Mouse (Mus musculus): Measurements from ENCODE around the gene Rbbp8nl. TPM values are rescaled to one million over a fixed set of nuclear protein-coding genes. Genes with fewer than 3 reads are reported as not detected.

The Rbbp8nl gene
- polyA plus RNA-seq, 1 experiment from 2014 or later, result 3.7 TPM

- Histone ChIP-seq H3K4me3 (replicated peaks; ENCODE audit: low read length) (no peak overlapping the region), H3K9me3 (replicated peaks; ENCODE audit: control insufficient read depth, low read length) (no peaks in the 10 kb centered on the region), H3K27me3 (ENCODE audit: control insufficient read depth, insufficient read depth, low read length) (no peaks in the 10 kb centered on the region), H3K27ac (ENCODE audit: low read length) (no peak overlapping the region), H3K9ac (ENCODE audit: low read length) (no peak overlapping the region), H3K4me1 (ENCODE audit: control insufficient read depth, insufficient read depth, low read length) (no peaks in the 10 kb centered on the region), H3K4me2 (ENCODE audit: low read depth, low read length) (no peak overlapping the region), H3K36me3 (ENCODE audit: control insufficient read depth, insufficient read depth, low read length) (no peaks in the 10 kb centered on the region)
- WGBS, result 69% methylated on average over 4 of the region's 4 CpGs
- no peak for ATAC-seq (ENCODE audit: insufficient read depth, low FRiP score)
Measured at GRCm38 (mm10) chr2:180311147-180311546, 21.5 kb upstream of the Rbbp8nl start.

DNA sequence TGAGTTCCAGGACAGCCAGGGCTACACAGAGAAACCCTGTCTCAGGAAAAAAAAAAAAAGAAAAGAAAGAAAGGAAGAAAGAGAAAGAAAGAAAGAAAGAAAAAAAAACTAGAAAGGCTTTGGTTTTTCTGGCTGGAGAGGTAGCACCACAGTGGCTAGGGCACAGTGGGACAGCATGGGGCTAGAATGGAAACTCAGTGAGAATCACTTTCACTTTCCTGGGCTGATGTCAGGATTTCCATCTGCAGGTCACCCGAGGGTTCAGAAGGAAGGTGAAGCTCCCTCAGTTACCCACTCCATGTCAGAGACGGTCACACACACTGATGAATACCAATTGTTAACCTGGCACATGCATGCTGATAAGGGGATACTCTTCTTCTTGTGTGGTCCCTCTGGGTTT lies 18.0 kb upstream of the Rbbp8nl start:
- no peaks in the 10 kb centered on the region for H3K36me3 ChIP-seq (ENCODE audit: control insufficient read depth, insufficient read depth, low read length)
- no peak overlapping the region for H3K27ac ChIP-seq (ENCODE audit: low read length)
- H3K9ac ChIP-seq (ENCODE audit: low read length), result no peak overlapping the region
- ATAC-seq (ENCODE audit: insufficient read depth, low FRiP score), result no peak
- H3K4me3 ChIP-seq (replicated peaks; ENCODE audit: low read length), result no peak overlapping the region
- 53% methylated on average over 2 of the region's 2 CpGs for WGBS
- H3K27me3 ChIP-seq (ENCODE audit: control insufficient read depth, insufficient read depth, low read length), result no peaks in the 10 kb centered on the region
- no peaks in the 10 kb centered on the region for H3K4me1 ChIP-seq (ENCODE audit: control insufficient read depth, insufficient read depth, low read length)
- no peak overlapping the region for H3K4me2 ChIP-seq (ENCODE audit: low read depth, low read length)
- no peaks in the 10 kb centered on the region for H3K9me3 ChIP-seq (replicated peaks; ENCODE audit: control insufficient read depth, low read length)

GRCm38 (mm10) chr2:180306423-180307168 lies 16.9 kb upstream of the Rbbp8nl start:
- Histone ChIP-seq H3K4me3 (replicated peaks; ENCODE audit: low read length) (no peak overlapping the region), H3K27me3 (ENCODE audit: control insufficient read depth, insufficient read depth, low read length) (no peaks in the 10 kb centered on the region), H3K9ac (ENCODE audit: low read length) (no peak overlapping the region), H3K4me2 (ENCODE audit: low read depth, low read length) (no peak overlapping the region), H3K4me1 (ENCODE audit: control insufficient read depth, insufficient read depth, low read length) (no peaks in the 10 kb centered on the region), H3K36me3 (ENCODE audit: control insufficient read depth, insufficient read depth, low read length) (no peaks in the 10 kb centered on the region), H3K27ac (ENCODE audit: low read length) (peak overlapping the region; percentile 39; the same call in 1 of the 2 replicates), H3K9me3 (replicated peaks; ENCODE audit: control insufficient read depth, low read length) (no peaks in the 10 kb centered on the region)
- WGBS, result 44% methylated on average over 8 of the region's 8 CpGs
- ATAC-seq (ENCODE audit: insufficient read depth, low FRiP score), result peak; percentile 77; the same call in 1 of the 2 replicates

- Histone ChIP-seq H3K4me1 (ENCODE audit: control insufficient read depth, insufficient read depth, low read length) (no peaks in the 10 kb centered on the region), H3K27me3 (ENCODE audit: control insufficient read depth, insufficient read depth, low read length) (no peaks in the 10 kb centered on the region), H3K36me3 (ENCODE audit: control insufficient read depth, insufficient read depth, low read length) (no peaks in the 10 kb centered on the region), H3K4me2 (ENCODE audit: low read depth, low read length) (no peak overlapping the region), H3K9ac (ENCODE audit: low read length) (no peak overlapping the region), H3K27ac (ENCODE audit: low read length) (no peak overlapping the region), H3K4me3 (replicated peaks; ENCODE audit: low read length) (no peak overlapping the region), H3K9me3 (replicated peaks; ENCODE audit: control insufficient read depth, low read length) (no peaks in the 10 kb centered on the region)
- 72% methylated on average over 2 of the region's 2 CpGs for WGBS
- ATAC-seq (ENCODE audit: insufficient read depth, low FRiP score), result no peak
Measured at GRCm38 (mm10) chr2:180306009-180306408, 16.3 kb upstream of the Rbbp8nl start.

- WGBS, result 81% methylated on average over 3 of the region's 3 CpGs
- H3K9me3 ChIP-seq (replicated peaks; ENCODE audit: control insufficient read depth, low read length), result no peaks in the 10 kb centered on the region
- H3K27me3 ChIP-seq (ENCODE audit: control insufficient read depth, insufficient read depth, low read length), result no peaks in the 10 kb centered on the region
- H3K4me2 ChIP-seq (ENCODE audit: low read depth, low read length), result no peak overlapping the region
- no peaks in the 10 kb centered on the region for H3K4me1 ChIP-seq (ENCODE audit: control insufficient read depth, insufficient read depth, low read length)
- no peak overlapping the region for H3K4me3 ChIP-seq (replicated peaks; ENCODE audit: low read length)
- no peaks in the 10 kb centered on the region for H3K36me3 ChIP-seq (ENCODE audit: control insufficient read depth, insufficient read depth, low read length)
- H3K27ac ChIP-seq (ENCODE audit: low read length), result no peak overlapping the region
- no peak overlapping the region for H3K9ac ChIP-seq (ENCODE audit: low read length)
- no peak for ATAC-seq (ENCODE audit: insufficient read depth, low FRiP score)
Measured at GRCm38 (mm10) chr2:180305490-180305889, 15.8 kb upstream of the Rbbp8nl start.

DNA sequence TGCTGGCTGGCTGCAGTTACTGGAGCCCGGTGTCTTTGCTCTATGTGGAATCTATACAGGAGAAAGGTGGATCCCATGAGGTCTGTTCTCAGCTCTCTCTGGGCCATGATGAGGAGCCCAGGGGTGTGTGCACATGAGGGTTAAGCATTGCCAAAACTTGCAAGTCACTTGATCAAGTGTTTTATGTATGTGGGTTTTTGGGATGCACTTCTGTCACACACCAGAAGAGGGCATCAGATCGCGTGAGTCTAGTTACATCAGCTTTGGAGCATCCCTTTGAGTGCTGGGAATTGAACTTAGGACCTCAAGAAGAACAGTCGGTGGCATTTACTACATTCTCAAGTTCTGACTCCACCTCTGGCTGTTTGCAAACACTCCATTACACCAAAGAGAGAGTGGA lies 14.9 kb upstream of the Rbbp8nl start:
- Histone ChIP-seq H3K4me1 (ENCODE audit: control insufficient read depth, insufficient read depth, low read length) (no peaks in the 10 kb centered on the region), H3K4me3 (replicated peaks; ENCODE audit: low read length) (no peak overlapping the region), H3K9ac (ENCODE audit: low read length) (no peak overlapping the region), H3K36me3 (ENCODE audit: control insufficient read depth, insufficient read depth, low read length) (no peaks in the 10 kb centered on the region), H3K9me3 (replicated peaks; ENCODE audit: control insufficient read depth, low read length) (no peaks in the 10 kb centered on the region), H3K27me3 (ENCODE audit: control insufficient read depth, insufficient read depth, low read length) (no peaks in the 10 kb centered on the region), H3K27ac (ENCODE audit: low read length) (no peak overlapping the region), H3K4me2 (ENCODE audit: low read depth, low read length) (no peak overlapping the region)
- WGBS, result 45% methylated on average over 4 of the region's 4 CpGs
- ATAC-seq (ENCODE audit: insufficient read depth, low FRiP score), result no peak

DNA sequence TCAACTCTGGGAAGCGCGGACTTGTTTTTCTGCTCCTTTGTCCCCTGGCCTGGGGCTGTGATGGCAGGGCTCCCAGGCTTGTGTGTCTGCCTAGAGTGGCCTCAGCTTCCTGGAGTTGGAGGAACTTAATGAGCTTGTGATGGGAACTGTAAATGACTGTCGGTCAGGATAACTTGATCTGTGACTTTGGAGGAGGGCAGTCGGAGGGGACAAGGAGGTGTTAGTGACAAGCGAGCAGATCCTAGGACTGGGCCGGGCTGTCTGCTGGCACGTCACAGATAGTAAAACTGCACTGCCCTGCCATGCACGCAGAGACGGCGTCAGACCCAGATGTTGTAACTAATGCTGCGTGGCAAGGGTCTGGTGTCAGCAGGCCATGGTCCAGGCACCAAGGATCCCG lies 13.8 kb upstream of the Rbbp8nl start:
- no peaks in the 10 kb centered on the region for H3K27me3 ChIP-seq (ENCODE audit: control insufficient read depth, insufficient read depth, low read length)
- 75% methylated on average over 12 of the region's 12 CpGs for WGBS
- no peak overlapping the region for H3K4me2 ChIP-seq (ENCODE audit: low read depth, low read length)
- no peak overlapping the region for H3K4me3 ChIP-seq (replicated peaks; ENCODE audit: low read length)
- no peak overlapping the region for H3K9ac ChIP-seq (ENCODE audit: low read length)
- ATAC-seq (ENCODE audit: insufficient read depth, low FRiP score), result no peak
- no peak overlapping the region for H3K27ac ChIP-seq (ENCODE audit: low read length)
- no peaks in the 10 kb centered on the region for H3K4me1 ChIP-seq (ENCODE audit: control insufficient read depth, insufficient read depth, low read length)
- no peaks in the 10 kb centered on the region for H3K36me3 ChIP-seq (ENCODE audit: control insufficient read depth, insufficient read depth, low read length)
- H3K9me3 ChIP-seq (replicated peaks; ENCODE audit: control insufficient read depth, low read length), result no peaks in the 10 kb centered on the region

DNA sequence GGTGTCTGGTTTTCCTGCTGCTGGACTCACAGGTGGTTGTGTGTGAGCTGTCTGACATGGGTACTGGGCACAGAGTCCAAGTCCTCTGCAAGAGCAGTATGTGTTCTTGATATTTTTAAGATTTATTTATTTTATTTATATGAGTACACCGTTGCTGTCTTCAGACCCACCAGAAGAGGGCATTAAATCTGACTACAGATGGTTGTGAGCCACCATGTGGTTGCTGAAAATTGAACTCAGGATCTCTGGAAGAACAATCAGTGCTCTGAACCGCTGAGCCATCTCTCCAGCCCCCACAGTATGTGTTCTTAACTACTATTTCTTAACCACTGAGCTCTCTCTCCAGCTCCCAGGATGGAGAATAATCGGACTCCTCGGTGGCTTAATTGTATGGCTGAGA lies 12.5 kb upstream of the Rbbp8nl start:
- H3K9me3 ChIP-seq (replicated peaks; ENCODE audit: control insufficient read depth, low read length), result no peaks in the 10 kb centered on the region
- no peaks in the 10 kb centered on the region for H3K36me3 ChIP-seq (ENCODE audit: control insufficient read depth, insufficient read depth, low read length)
- ATAC-seq (ENCODE audit: insufficient read depth, low FRiP score), result no peak
- no peaks in the 10 kb centered on the region for H3K4me1 ChIP-seq (ENCODE audit: control insufficient read depth, insufficient read depth, low read length)
- no peak overlapping the region for H3K4me3 ChIP-seq (replicated peaks; ENCODE audit: low read length)
- H3K27me3 ChIP-seq (ENCODE audit: control insufficient read depth, insufficient read depth, low read length), result no peaks in the 10 kb centered on the region
- WGBS, result 80% methylated on average over 4 of the region's 4 CpGs
- no peak overlapping the region for H3K9ac ChIP-seq (ENCODE audit: low read length)
- no peak overlapping the region for H3K4me2 ChIP-seq (ENCODE audit: low read depth, low read length)
- no peak overlapping the region for H3K27ac ChIP-seq (ENCODE audit: low read length)

DNA sequence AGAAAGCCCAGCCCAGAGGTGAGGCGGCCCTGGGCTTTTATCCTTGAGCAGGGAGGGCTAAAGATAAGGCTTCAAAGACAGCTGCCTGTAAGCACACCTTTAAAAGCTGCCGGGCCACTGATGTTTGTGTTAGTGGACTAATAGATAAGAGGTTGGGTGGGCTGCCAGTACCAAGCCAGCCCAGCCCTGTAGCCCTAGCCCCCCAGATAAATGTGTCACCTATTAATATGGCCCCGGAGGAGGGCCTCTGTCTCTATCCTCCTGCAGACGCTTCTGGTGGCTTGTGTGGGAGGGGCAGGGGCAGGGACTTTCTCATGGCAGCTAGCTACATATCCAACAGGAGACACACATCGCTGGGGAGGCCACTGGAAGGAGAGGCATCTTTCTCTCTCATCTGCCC lies 11.1 kb upstream of the Rbbp8nl start:
- Histone ChIP-seq H3K9me3 (replicated peaks; ENCODE audit: control insufficient read depth, low read length) (no peaks in the 10 kb centered on the region), H3K4me2 (ENCODE audit: low read depth, low read length) (no peak overlapping the region), H3K27ac (ENCODE audit: low read length) (no peak overlapping the region), H3K4me3 (replicated peaks; ENCODE audit: low read length) (no peak overlapping the region), H3K27me3 (ENCODE audit: control insufficient read depth, insufficient read depth, low read length) (no peaks in the 10 kb centered on the region), H3K9ac (ENCODE audit: low read length) (no peak overlapping the region), H3K4me1 (ENCODE audit: control insufficient read depth, insufficient read depth, low read length) (no peaks in the 10 kb centered on the region), H3K36me3 (ENCODE audit: control insufficient read depth, insufficient read depth, low read length) (no peaks in the 10 kb centered on the region)
- WGBS, result 15% methylated on average over 5 of the region's 5 CpGs
- ATAC-seq (ENCODE audit: insufficient read depth, low FRiP score), result peak; percentile 66; the same call in 1 of the 2 replicates

Data from stomach, embryonic 16.5 days (tissue).